Mouse (Mus musculus): ENCODE data around the gene Pnn. TPM values are rescaled to one million over a fixed set of nuclear protein-coding genes. Genes with fewer than 3 reads are reported as not detected.
A peak's percentile ranks its signal among the peaks of the same experiment; 100 is the strongest.

Pnn gene
- polyA plus RNA-seq (2015; fragmentation: Nextera tagmentation; extraction: Ambion mirVana), result 59.4 and 63.0 TPM in 2 replicates

GRCm38 (mm10) chr12:59066448-59067077, at the start of gene Pnn:
Pnn (plus strand) TSS chr12:59066884.
- WGBS, result under 1% methylated on average over 43 of the region's 43 CpGs
- H3K4me1 ChIP-seq (replicated peaks), result peaks cover 7% of the 10 kb centered on the region; the same call in 1 of the 2 replicates
- ATAC-seq (replicated peaks; ENCODE audit: insufficient number of reproducible peaks, insufficient read depth, low FRiP score, low read depth), result peak; percentile 100

GRCm38 (mm10) chr12:59017970-59018369, 48.7 kb upstream of the Pnn start:
- H3K9ac ChIP-seq, result no peak overlapping the region
- no peak overlapping the region for H3K4me2 ChIP-seq
- H3K27ac ChIP-seq, result no peak overlapping the region
- no peak overlapping the region for H3K4me3 ChIP-seq
- WGBS, result 93% methylated on average over 8 of the region's 8 CpGs
- no peak for ATAC-seq (replicated peaks; ENCODE audit: insufficient number of reproducible peaks, insufficient read depth, low FRiP score, low read depth)
- H3K27me3 ChIP-seq, result no peaks in the 10 kb centered on the region
- H3K9me3 ChIP-seq (replicated peaks), result no peaks in the 10 kb centered on the region
- H3K4me1 ChIP-seq (replicated peaks), result peaks cover 4% of the 10 kb centered on the region; the same call in 1 of the 2 replicates
- peaks cover 44% of the 10 kb centered on the region for H3K36me3 ChIP-seq

More at GRCm38 (mm10) chr12:59066448-59067077, at the start of gene Pnn:
- Histone ChIP-seq H3K27me3 (no peaks in the 10 kb centered on the region), H3K9me3 (replicated peaks) (no peaks in the 10 kb centered on the region), H3K36me3 (peaks cover 35% of the 10 kb centered on the region), H3K9ac (peak within 1 kb of the TSS; percentile 100), H3K27ac (peak within 1 kb of the TSS; percentile 94), H3K4me3 (peak within 1 kb of the TSS; percentile 99), H3K4me2 (peak within 1 kb of the TSS; percentile 75)

GRCm38 (mm10) chr12:59019891-59020290, 46.8 kb upstream of the Pnn start:
- Histone ChIP-seq H3K9me3 (replicated peaks) (no peaks in the 10 kb centered on the region), H3K4me3 (no peak overlapping the region), H3K9ac (no peak overlapping the region), H3K4me1 (replicated peaks) (no peaks in the 10 kb centered on the region), H3K4me2 (no peak overlapping the region), H3K27me3 (no peaks in the 10 kb centered on the region), H3K36me3 (peaks cover 55% of the 10 kb centered on the region), H3K27ac (no peak overlapping the region)
- ATAC-seq (replicated peaks; ENCODE audit: insufficient number of reproducible peaks, insufficient read depth, low FRiP score, low read depth), result no peak
- 87% methylated on average over 2 of the region's 2 CpGs for WGBS

GRCm38 (mm10) chr12:59021306-59021705, 45.4 kb upstream of the Pnn start:
- no peak for ATAC-seq (replicated peaks; ENCODE audit: insufficient number of reproducible peaks, insufficient read depth, low FRiP score, low read depth)
- no peak overlapping the region for H3K4me3 ChIP-seq
- no peaks in the 10 kb centered on the region for H3K27me3 ChIP-seq
- H3K4me2 ChIP-seq, result no peak overlapping the region
- peaks cover 65% of the 10 kb centered on the region for H3K36me3 ChIP-seq
- no peak overlapping the region for H3K27ac ChIP-seq
- H3K9me3 ChIP-seq (replicated peaks), result no peaks in the 10 kb centered on the region
- no peak overlapping the region for H3K9ac ChIP-seq
- H3K4me1 ChIP-seq (replicated peaks), result no peaks in the 10 kb centered on the region
- 77% methylated on average over 4 of the region's 4 CpGs for WGBS

GRCm38 (mm10) chr12:59032101-59032500, 34.6 kb upstream of the Pnn start:
- H3K4me1 ChIP-seq (replicated peaks), result no peaks in the 10 kb centered on the region
- no peak overlapping the region for H3K4me3 ChIP-seq
- H3K36me3 ChIP-seq, result peaks cover 8% of the 10 kb centered on the region; the same call in 1 of the 2 replicates
- no peak overlapping the region for H3K9ac ChIP-seq
- WGBS, result 58% methylated on average over 5 of the region's 5 CpGs
- no peak for ATAC-seq (replicated peaks; ENCODE audit: insufficient number of reproducible peaks, insufficient read depth, low FRiP score, low read depth)
- H3K27ac ChIP-seq, result no peak overlapping the region
- H3K27me3 ChIP-seq, result no peaks in the 10 kb centered on the region
- H3K4me2 ChIP-seq, result no peak overlapping the region
- H3K9me3 ChIP-seq (replicated peaks), result no peaks in the 10 kb centered on the region

- peak overlapping the region; percentile 44; the same call in 1 of the 2 replicates for H3K9ac ChIP-seq
- WGBS, result 73% methylated on average over 10 of the region's 10 CpGs
- H3K4me3 ChIP-seq, result peak overlapping the region; percentile 22; the same call in 1 of the 2 replicates
- H3K36me3 ChIP-seq, result peaks cover 18% of the 10 kb centered on the region
- no peaks in the 10 kb centered on the region for H3K9me3 ChIP-seq (replicated peaks)
- peak overlapping the region; percentile 42; the same call in 1 of the 2 replicates for H3K4me2 ChIP-seq
- H3K4me1 ChIP-seq (replicated peaks), result 0 out of 2 replicates have a peak, but pooled peaks cover 6% of the 10 kb centered on the region
- no peaks in the 10 kb centered on the region for H3K27me3 ChIP-seq
- peak overlapping the region; percentile 85 for H3K27ac ChIP-seq
- ATAC-seq (replicated peaks; ENCODE audit: insufficient number of reproducible peaks, insufficient read depth, low FRiP score, low read depth), result no peak
Measured at GRCm38 (mm10) chr12:59039162-59039970, 27.3 kb upstream of the Pnn start.

GRCm38 (mm10) chr12:59039971-59040844, 26.5 kb upstream of the Pnn start:
- Histone ChIP-seq H3K9me3 (replicated peaks) (no peaks in the 10 kb centered on the region), H3K36me3 (peaks cover 27% of the 10 kb centered on the region), H3K4me1 (replicated peaks) (0 out of 2 replicates have a peak, but pooled peaks cover 6% of the 10 kb centered on the region), H3K4me3 (peak overlapping the region; percentile 22; the same call in 1 of the 2 replicates), H3K9ac (peak overlapping the region; percentile 44; the same call in 1 of the 2 replicates), H3K27ac (peak overlapping the region; percentile 85), H3K4me2 (peak overlapping the region; percentile 42), H3K27me3 (no peaks in the 10 kb centered on the region)
- ATAC-seq (replicated peaks; ENCODE audit: insufficient number of reproducible peaks, insufficient read depth, low FRiP score, low read depth), result peak; percentile 60
- 7% methylated on average over 23 of the region's 23 CpGs for WGBS

GRCm38 (mm10) chr12:59040851-59041250, 25.8 kb upstream of the Pnn start:
- Histone ChIP-seq H3K27ac (peak overlapping the region; percentile 85), H3K4me2 (no peak overlapping the region), H3K9me3 (replicated peaks) (no peaks in the 10 kb centered on the region), H3K4me1 (replicated peaks) (0 out of 2 replicates have a peak, but pooled peaks cover 6% of the 10 kb centered on the region), H3K27me3 (no peaks in the 10 kb centered on the region), H3K4me3 (no peak overlapping the region), H3K36me3 (peaks cover 32% of the 10 kb centered on the region), H3K9ac (no peak overlapping the region)
- 0 out of 2 replicates have a peak, but pooled peaks have one; percentile 14 for ATAC-seq (replicated peaks; ENCODE audit: insufficient number of reproducible peaks, insufficient read depth, low FRiP score, low read depth)
- WGBS, result 28% methylated on average over 7 of the region's 7 CpGs

- H3K9ac ChIP-seq, result no peak overlapping the region
- peaks cover 28% of the 10 kb centered on the region for H3K36me3 ChIP-seq
- H3K4me1 ChIP-seq (replicated peaks), result 0 out of 2 replicates have a peak, but pooled peaks cover 4% of the 10 kb centered on the region
- no peak overlapping the region for H3K4me3 ChIP-seq
- no peak for ATAC-seq (replicated peaks; ENCODE audit: insufficient number of reproducible peaks, insufficient read depth, low FRiP score, low read depth)
- no peak overlapping the region for H3K27ac ChIP-seq
- WGBS, result 86% methylated on average over 3 of the region's 3 CpGs
- H3K27me3 ChIP-seq, result no peaks in the 10 kb centered on the region
- H3K9me3 ChIP-seq (replicated peaks), result no peaks in the 10 kb centered on the region
- H3K4me2 ChIP-seq, result no peak overlapping the region
Measured at GRCm38 (mm10) chr12:59052470-59052869, 14.2 kb upstream of the Pnn start.

GRCm38 (mm10) chr12:59053166-59053565, 13.5 kb upstream of the Pnn start:
- H3K36me3 ChIP-seq, result peaks cover 25% of the 10 kb centered on the region
- WGBS, result 76% methylated on average over 5 of the region's 5 CpGs

More at GRCm38 (mm10) chr12:59053166-59053565, 13.5 kb upstream of the Pnn start:
- ATAC-seq (replicated peaks; ENCODE audit: insufficient number of reproducible peaks, insufficient read depth, low FRiP score, low read depth), result no peak
- Histone ChIP-seq H3K4me2 (no peak overlapping the region), H3K4me3 (no peak overlapping the region), H3K27me3 (no peaks in the 10 kb centered on the region), H3K9me3 (replicated peaks) (no peaks in the 10 kb centered on the region), H3K4me1 (replicated peaks) (0 out of 2 replicates have a peak, but pooled peaks cover 6% of the 10 kb centered on the region), H3K9ac (no peak overlapping the region), H3K27ac (no peak overlapping the region)
